Mouse (Mus musculus): ENCODE measurements around the gene Clpb.

DNA sequence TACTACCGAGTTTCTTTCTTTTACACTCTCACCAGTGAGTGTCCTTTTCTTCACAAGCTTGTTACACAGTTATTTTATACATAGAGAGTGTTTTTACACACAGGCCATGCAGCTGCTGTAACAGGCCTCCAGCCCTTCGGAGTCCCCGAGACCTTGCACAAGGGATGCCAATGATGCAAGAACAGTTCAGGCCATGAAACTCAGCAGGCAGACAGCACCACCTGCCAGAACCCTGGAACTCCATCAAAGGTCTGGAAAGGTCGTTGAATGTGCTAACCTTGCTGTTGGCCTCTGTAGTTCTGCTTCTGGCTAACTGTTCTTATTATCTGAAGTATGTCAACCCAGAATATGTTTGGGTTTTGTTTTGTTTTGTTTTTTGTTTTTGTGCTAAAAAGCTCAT is 8.5 kb upstream of the Clpb start:
- no peak for TF ChIP-seq POLR2A (IDR thresholded peaks at IDR 0.05; ENCODE audit: control insufficient read depth, extremely low read depth, insufficient read depth, low read length, poor library complexity)
- no peak for TF ChIP-seq CTCF (IDR thresholded peaks at IDR 0.05; ENCODE audit: borderline replicate concordance, control insufficient read depth, extremely low read depth, insufficient read depth, low read length, poor library complexity)
